Mouse (Mus musculus) CH12.LX (cell line): Measurements from ENCODE around the gene Fam57a. TPM values are rescaled to one million over a fixed set of nuclear protein-coding genes. Genes with fewer than 3 reads are reported as not detected.

ENCODE experiments used
- DNase-seq: peaks from one replicate; pipeline ENCODE4 v3.0.0-alpha.2; 2013; ENCODE audit errors: extremely low read depth
- H3K27ac ChIP-seq: 2 replicates; pipeline ENCODE4 v1.5.1; 2012; ENCODE audit warnings: low read depth, mild to moderate bottlenecking, control low read depth, moderate library complexity; ENCODE audit not compliant: insufficient read depth
- H3K27me3 ChIP-seq: replicated peaks from 2 replicates; pipeline ENCODE3; 2012; ENCODE audit warnings: inconsistent platforms
- H3K36me3 ChIP-seq, 2 experiments: replicated peaks in 1 of 2; 2 replicates each; pipeline versions ENCODE3 to v1.6.1; 2012; ENCODE audit warnings: inconsistent platforms in 1 of 2, low read length in 1 of 2, mild to moderate bottlenecking in 1 of 2, mixed read lengths in 1 of 2, moderate library complexity in 1 of 2; ENCODE audit not compliant: control insufficient read depth in 1 of 2, insufficient read depth in 1 of 2
- H3K4me1 ChIP-seq, 2 experiments: 2 replicates each; pipeline ENCODE4 v1.6.1; 2012; ENCODE audit warnings: inconsistent platforms in 1 of 2, moderate library complexity in 1 of 2; ENCODE audit not compliant: insufficient read depth in 2 of 2, control insufficient read depth in 1 of 2
- H3K4me2 ChIP-seq: 2 replicates; pipeline ENCODE4 v1.6.1; 2012; ENCODE audit warnings: low read depth, mild to moderate bottlenecking, control low read depth; ENCODE audit not compliant: poor library complexity, insufficient read depth, severe bottlenecking
- H3K4me3 ChIP-seq, 3 experiments: fragments of 150-350 bp in 1 of 3; sonication (generic) in 1 of 3; replicated peaks in 1 of 3; 2 replicates each; pipeline versions ENCODE3 to v1.5.1; 2011 to 2012; ENCODE audit warnings: low read depth in 2 of 3, low read length in 2 of 3, mild to moderate bottlenecking in 2 of 3, moderate library complexity in 2 of 3, control low read depth in 1 of 3, improper control_type of control experiment in 1 of 3, inconsistent platforms in 1 of 3, mixed read lengths in 1 of 3; ENCODE audit not compliant: poor library complexity in 1 of 3
- H3K79me2 ChIP-seq: replicated peaks from 2 replicates; pipeline ENCODE4 v1.6.1; 2012; ENCODE audit warnings: mild to moderate bottlenecking, moderate library complexity; ENCODE audit not compliant: control insufficient read depth, poor library complexity, insufficient read depth, severe bottlenecking; ENCODE audit errors: extremely low read depth
- H3K9ac ChIP-seq: 2 replicates; pipeline ENCODE4 v1.6.1; 2012; ENCODE audit warnings: low read depth, mild to moderate bottlenecking, control low read depth, moderate library complexity; ENCODE audit not compliant: insufficient read depth
- H3K9me3 ChIP-seq: replicated peaks from 2 replicates; pipeline ENCODE3; 2012; ENCODE audit warnings: low read length, inconsistent platforms, mixed read lengths
- BHLHE40 ChIP-seq: IDR thresholded peaks from 2 replicates; pipeline ENCODE4 v1.6.1; 2011; ENCODE audit warnings: mild to moderate bottlenecking, low read depth, low read length, improper control_type of control experiment
- CHD2 ChIP-seq: IDR thresholded peaks from 2 replicates; pipeline ENCODE4 v1.6.1; 2011; ENCODE audit warnings: low read length, improper control_type of control experiment
- E2F4 ChIP-seq: IDR thresholded peaks from 2 replicates; pipeline ENCODE4 v1.6.1; 2011; ENCODE audit warnings: low read depth, low read length, improper control_type of control experiment; ENCODE audit not compliant: insufficient replicate concordance
- EP300 ChIP-seq: IDR thresholded peaks from 2 replicates; pipeline ENCODE4 v1.6.1; 2011; ENCODE audit warnings: low read length, improper control_type of control experiment
- GABPA ChIP-seq: IDR thresholded peaks from 2 replicates; pipeline ENCODE4 v1.6.1; 2012; ENCODE audit warnings: low read depth, low read length, improper control_type of control experiment, inconsistent platforms; ENCODE audit not compliant: insufficient replicate concordance
- HCFC1 ChIP-seq: IDR thresholded peaks from 2 replicates; pipeline ENCODE4 v1.6.1; 2012; ENCODE audit warnings: low read depth, mild to moderate bottlenecking, inconsistent platforms, low read length, improper control_type of control experiment
- JUN ChIP-seq: IDR thresholded peaks from 2 replicates; pipeline ENCODE4 v1.6.1; 2011; ENCODE audit warnings: low read depth, mild to moderate bottlenecking, low read length, improper control_type of control experiment, moderate library complexity; ENCODE audit not compliant: insufficient read depth
- KAT2A ChIP-seq: IDR thresholded peaks from 2 replicates; pipeline ENCODE4 v1.6.1; 2012; ENCODE audit warnings: low read length, improper control_type of control experiment, inconsistent platforms; ENCODE audit not compliant: insufficient replicate concordance
- MAFK ChIP-seq: IDR thresholded peaks from 2 replicates; pipeline ENCODE4 v1.6.1; 2011; ENCODE audit warnings: low read length, improper control_type of control experiment; ENCODE audit not compliant: insufficient replicate concordance
- MAX ChIP-seq: IDR thresholded peaks from 2 replicates; pipeline ENCODE4 v1.6.1; 2011; ENCODE audit warnings: low read length, improper control_type of control experiment
- MAZ ChIP-seq: IDR thresholded peaks from 2 replicates; pipeline ENCODE4 v1.6.1; 2012; ENCODE audit warnings: low read depth, mild to moderate bottlenecking, inconsistent platforms, low read length, improper control_type of control experiment, moderate library complexity
- MXI1 ChIP-seq: IDR thresholded peaks from 2 replicates; pipeline ENCODE4 v1.6.1; 2011; ENCODE audit warnings: mild to moderate bottlenecking, low read depth, low read length, improper control_type of control experiment
- POLR2A ChIP-seq: IDR thresholded peaks from 2 replicates; pipeline ENCODE4 v1.6.1; 2011; ENCODE audit warnings: low read depth, mild to moderate bottlenecking, improper control_type of control experiment, low read length
- POLR2AphosphoS2 ChIP-seq: IDR thresholded peaks from 2 replicates; pipeline ENCODE4 v1.6.1; 2011; ENCODE audit warnings: low read depth, low read length, improper control_type of control experiment
- RCOR1 ChIP-seq: conservative IDR thresholded peaks from 2 replicates; pipeline ENCODE4 v1.6.1; 2012; ENCODE audit warnings: low read depth, mild to moderate bottlenecking, inconsistent platforms, low read length, improper control_type of control experiment
- SIN3A ChIP-seq: IDR thresholded peaks from 2 replicates; pipeline ENCODE4 v1.6.1; 2012; ENCODE audit warnings: low read length, improper control_type of control experiment, inconsistent platforms
- SMC3 ChIP-seq: IDR thresholded peaks from 2 replicates; pipeline ENCODE4 v1.6.1; 2011; ENCODE audit warnings: low read depth, low read length, improper control_type of control experiment
- TBP ChIP-seq: conservative IDR thresholded peaks from 2 replicates; pipeline ENCODE4 v1.6.1; 2011; ENCODE audit warnings: low read depth, low read length, improper control_type of control experiment
- TCF12 ChIP-seq: IDR thresholded peaks from 2 replicates; pipeline ENCODE4 v1.6.1; 2014; ENCODE audit warnings: low read depth, mild to moderate bottlenecking, inconsistent platforms, low read length, improper control_type of control experiment
- USF1 ChIP-seq: IDR thresholded peaks from 2 replicates; pipeline ENCODE4 v1.6.1; 2014; ENCODE audit warnings: low read depth, mild to moderate bottlenecking, inconsistent platforms, low read length, improper control_type of control experiment
- USF2 ChIP-seq: conservative IDR thresholded peaks from 2 replicates; pipeline ENCODE4 v1.6.1; 2011; ENCODE audit warnings: low read depth, low read length, improper control_type of control experiment
- ZNF384 ChIP-seq: IDR thresholded peaks from 2 replicates; pipeline ENCODE4 v1.6.1; 2012; ENCODE audit warnings: low read depth, low read length, improper control_type of control experiment, inconsistent platforms
- dilution Hi-C: fragments of 300-500 bp; cut with MboI; formaldehyde crosslinking; loops from 2 replicates; pipeline ENCODE4 v1.14.3; 2020; ENCODE audit warnings: low sequenced_read_pairs; ENCODE audit not compliant: extremely low pct_unique_long_range_greater_than_20kb, extremely low pct_ligation_motif_present
- in situ Hi-C: fragments of 300-500 bp; cut with MboI; formaldehyde crosslinking; loops from 3 replicates; pipeline ENCODE4 v1.14.3; 2019; ENCODE audit warnings: low sequenced_read_pairs, low pct_ligation_motif_present, low pct_unique_long_range_greater_than_20kb, mixed read lengths
- polyA plus RNA-seq: library from polyadenylated mRNA; unstranded; fragments of >175 nt; gene quantifications from 2 replicates; pipeline ENCODE4 v1.2.1, GENCODE M21; 2012; ENCODE audit warnings: low read depth; ENCODE audit not compliant: insufficient read length
- total RNA-seq, 2 experiments: library from RNA; depleted of rRNA; stranded (reverse); fragments of 300-350 nt in 1 of 2; fragments of >200 nt in 1 of 2; gene quantifications; 2 replicates each; pipeline ENCODE4 v1.2.3; 2012 to 2014

Fam57a gene
- total and polyA plus RNA-seq, 3 experiments = 3.9 to 10.2 (median 7.0) TPM

DNA sequence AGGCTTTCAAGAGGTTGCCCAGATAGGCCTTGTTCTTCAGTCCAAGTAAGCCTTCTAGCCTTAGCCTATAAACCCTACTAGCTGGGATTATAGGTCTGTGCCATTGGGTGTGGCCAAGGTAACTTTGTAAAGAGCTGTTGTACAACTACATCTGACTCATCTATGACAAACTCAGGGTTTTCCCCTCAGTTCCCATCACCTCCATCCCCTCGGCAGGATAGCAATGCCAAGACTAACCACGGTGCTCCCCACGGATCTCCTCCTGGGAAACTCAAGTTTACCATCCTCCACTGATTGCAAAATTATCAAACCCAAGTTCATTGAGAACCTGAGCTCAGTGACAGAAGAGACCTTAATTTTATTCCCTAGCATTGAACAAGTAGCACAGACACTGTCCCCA is 56.7 kb downstream of the Fam57a start:
- H3K27me3 ChIP-seq = no peaks in the 10 kb centered on the region
- in situ Hi-C loops = no loop called here
- peaks cover 54 to 88% of the 10 kb centered on the region in 2 experiments for H3K36me3 ChIP-seq
- TF ChIP-seq EP300 = 0 out of 2 replicates have a peak, but pooled peaks have one; percentile 13
- no peak for TF ChIP-seq USF2
- no peak overlapping the region for H3K27ac ChIP-seq
- no peaks in the 10 kb centered on the region for H3K79me2 ChIP-seq
- dilution Hi-C loops = no loop called here
- no peaks in the 10 kb centered on the region for H3K9me3 ChIP-seq
- DNase-seq = no peak
- H3K4me1 ChIP-seq = peaks cover 0 to 17% of the 10 kb centered on the region in 2 experiments; a peak in 1 of 4 replicates
- H3K9ac ChIP-seq = no peak overlapping the region
- no peak overlapping the region for H3K4me3 ChIP-seq
- no peak overlapping the region for H3K4me2 ChIP-seq

DNA sequence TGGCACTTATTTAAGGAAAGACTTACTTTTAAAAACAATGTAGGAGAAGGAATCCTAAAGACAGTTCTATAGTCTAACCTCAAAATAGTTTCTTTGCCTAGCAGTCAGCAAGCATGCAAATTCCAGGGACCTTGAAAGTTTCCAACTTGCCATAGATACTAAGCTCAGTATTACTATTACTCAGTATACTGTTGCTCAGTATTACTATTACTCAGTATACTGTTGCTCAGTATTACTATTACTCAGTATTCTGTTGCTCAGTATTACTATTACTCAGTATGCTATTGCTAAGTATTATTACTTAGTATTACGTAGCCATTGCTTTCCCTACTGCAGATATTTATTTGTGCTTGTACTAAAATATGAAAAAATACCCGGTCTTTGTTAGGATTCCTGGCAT is 60.3 kb downstream of the Fam57a start:
- H3K79me2 ChIP-seq = peaks cover 9% of the 10 kb centered on the region
- no peak overlapping the region for H3K27ac ChIP-seq
- H3K27me3 ChIP-seq = no peaks in the 10 kb centered on the region
- no peaks in the 10 kb centered on the region for H3K9me3 ChIP-seq
- peaks cover 3 to 37% of the 10 kb centered on the region in 2 experiments for H3K4me1 ChIP-seq
- no peak overlapping the region for H3K4me3 ChIP-seq
- H3K36me3 ChIP-seq = peaks cover 25 to 58% of the 10 kb centered on the region in 2 experiments
- dilution Hi-C loops = no loop called here
- no peak overlapping the region for H3K9ac ChIP-seq
- no peak for DNase-seq
- in situ Hi-C loops = no loop called here
- no peak overlapping the region for H3K4me2 ChIP-seq
- TF ChIP-seq GABPA (no peak), EP300 (peak; percentile 70), MAX (no peak), JUN (peak; percentile 76)

DNA sequence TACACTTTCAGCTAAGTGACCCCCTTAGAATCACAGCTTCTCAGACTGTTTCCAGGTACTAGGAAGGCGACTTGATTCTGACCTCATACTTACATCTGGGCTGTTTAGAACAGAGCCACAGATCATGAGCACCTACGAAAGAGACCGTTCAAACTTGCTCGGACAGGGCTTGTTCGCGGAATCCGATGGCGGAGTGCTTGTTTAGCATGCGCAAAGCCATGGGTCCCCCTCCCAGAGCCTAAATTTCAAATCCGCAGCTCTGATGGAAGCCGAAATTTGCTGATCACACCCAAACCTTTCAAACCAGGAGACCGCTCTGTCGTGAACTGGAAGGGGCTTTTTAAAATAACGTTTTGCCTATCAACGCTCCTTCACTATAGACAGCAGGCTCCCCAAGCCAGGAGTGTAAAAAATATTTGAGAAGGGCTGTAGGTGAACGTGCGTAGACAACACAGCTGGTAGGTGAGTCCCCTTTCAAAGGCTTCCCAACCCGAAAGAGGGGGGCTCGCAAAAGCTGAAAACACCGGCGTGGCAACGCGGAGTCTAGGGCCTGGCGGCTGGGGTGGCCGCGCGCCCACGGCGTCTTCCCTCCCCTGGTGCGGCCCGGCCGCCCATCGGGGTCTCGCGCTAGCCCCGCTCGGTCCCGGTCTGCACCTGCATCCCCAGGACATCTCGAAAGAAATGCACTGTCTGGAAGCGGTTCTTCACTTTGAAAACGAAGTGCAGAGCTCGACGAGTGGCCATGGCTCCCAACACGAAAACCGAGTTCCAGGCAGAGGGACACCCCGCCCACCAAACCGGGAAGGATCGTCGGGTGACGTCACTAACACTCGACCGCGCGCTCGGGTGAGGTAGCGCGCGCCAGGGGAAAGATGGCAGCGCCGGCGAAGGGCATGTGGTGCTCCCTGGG is 63.7 kb downstream of the Fam57a start, which contains the start of the genes Mrm3 and Glod4:
Gene Mrm3, plus strand, starts transcription at position 815 of the 910 bp plus-strand sequence.
Gene Glod4, minus strand, starts transcription at position 825 of the 910 bp plus-strand sequence.
- peak within 1 kb of the TSS; percentile 61 to 91 (median 70) for H3K4me3 ChIP-seq
- peaks cover 17 to 61% of the 10 kb centered on the region in 2 experiments for H3K36me3 ChIP-seq
- peak within 1 kb of the TSS; percentile 70 for H3K9ac ChIP-seq
- peak; percentile 90 for DNase-seq
- H3K4me1 ChIP-seq = peaks cover 4 to 41% of the 10 kb centered on the region in 2 experiments
- H3K4me2 ChIP-seq = peak within 1 kb of the TSS; percentile 92
- H3K9me3 ChIP-seq = no peaks in the 10 kb centered on the region
- in situ Hi-C loops (no loop called here), dilution Hi-C loops (no loop called here)
- no peak within 1 kb of the TSS for H3K27ac ChIP-seq
- H3K27me3 ChIP-seq = no peaks in the 10 kb centered on the region
- peaks cover 18% of the 10 kb centered on the region for H3K79me2 ChIP-seq
- peak; percentile 3; the same call in 1 of the 2 replicates for TF ChIP-seq USF1
- peak; percentile 99 for TF ChIP-seq MXI1
- TF ChIP-seq JUN = peak; percentile 28; the same call in 1 of the 2 replicates
- peak; percentile 93 for TF ChIP-seq MAX
- peak; percentile 67; the same call in 1 of the 2 replicates for TF ChIP-seq TBP
- peak; percentile 98 for TF ChIP-seq TCF12
- peak; percentile 81; the same call in 1 of the 2 replicates for TF ChIP-seq KAT2A
- TF ChIP-seq RCOR1 = 0 out of 2 replicates have a peak, but pooled peaks have one; percentile 48
- peak; percentile 98 for TF ChIP-seq SIN3A
- no peak for TF ChIP-seq CHD2
- TF ChIP-seq E2F4 = peak; percentile 82; the same call in 1 of the 2 replicates
- no peak for TF ChIP-seq BHLHE40
- TF ChIP-seq GABPA = peak; percentile 31; the same call in 1 of the 2 replicates
- no peak for TF ChIP-seq SMC3
- no peak for TF ChIP-seq EP300
- peak; percentile 98 for TF ChIP-seq POLR2A
- peak; percentile 92 for TF ChIP-seq HCFC1
- no peak for TF ChIP-seq ZNF384
- no peak for TF ChIP-seq MAFK
- peak; percentile 75; the same call in 1 of the 2 replicates for TF ChIP-seq POLR2AphosphoS2
- TF ChIP-seq MAZ = peak; percentile 67; the same call in 1 of the 2 replicates
